Mouse (Mus musculus) cortical plate, adult 2 months (tissue): Measurements from ENCODE around the gene Topbp1. TPM values are rescaled to one million over a fixed set of nuclear protein-coding genes. Genes with fewer than 3 reads are reported as not detected.
A peak's percentile ranks its signal among the peaks of the same experiment; 100 is the strongest.

Source experiments
- H3K27ac ChIP-seq: fragments of 200-500 bp; 2 replicates; pipeline ENCODE4 v1.5.1; 2012; ENCODE audit warnings: low read length, control low read depth, inconsistent platforms; ENCODE audit not compliant: insufficient read depth
- H3K4me1 ChIP-seq: fragments of 200-500 bp; 2 replicates; pipeline ENCODE4 v1.6.1; 2011; ENCODE audit warnings: low read length; ENCODE audit not compliant: control insufficient read depth, insufficient read depth
- H3K4me3 ChIP-seq: fragments of 200-500 bp; 2 replicates; pipeline ENCODE4 v1.5.1; 2011; ENCODE audit warnings: mild to moderate bottlenecking, low read length, control low read depth; ENCODE audit not compliant: insufficient read depth
- CTCF ChIP-seq: fragments of 200-500 bp; IDR thresholded peaks from 2 replicates; pipeline ENCODE4 v1.5.1; 2011; ENCODE audit warnings: mild to moderate bottlenecking, control low read depth, low read length; ENCODE audit not compliant: insufficient read depth; ENCODE audit errors: extremely low read depth
- POLR2A ChIP-seq: fragments of 200-500 bp; IDR thresholded peaks from 2 replicates; pipeline ENCODE4 v1.6.1; 2011; ENCODE audit warnings: mild to moderate bottlenecking, low read length, control low read depth; ENCODE audit not compliant: insufficient read depth; ENCODE audit errors: extremely low read depth
- polyA plus RNA-seq: library from polyadenylated mRNA; depleted of rRNA; stranded (reverse); fragments of >200 nt; gene quantifications from 2 replicates; pipeline ENCODE4 v1.2.3, GENCODE M21; 2012

The Topbp1 gene
- polyA plus RNA-seq, 1 experiment, result 12.2 TPM

DNA sequence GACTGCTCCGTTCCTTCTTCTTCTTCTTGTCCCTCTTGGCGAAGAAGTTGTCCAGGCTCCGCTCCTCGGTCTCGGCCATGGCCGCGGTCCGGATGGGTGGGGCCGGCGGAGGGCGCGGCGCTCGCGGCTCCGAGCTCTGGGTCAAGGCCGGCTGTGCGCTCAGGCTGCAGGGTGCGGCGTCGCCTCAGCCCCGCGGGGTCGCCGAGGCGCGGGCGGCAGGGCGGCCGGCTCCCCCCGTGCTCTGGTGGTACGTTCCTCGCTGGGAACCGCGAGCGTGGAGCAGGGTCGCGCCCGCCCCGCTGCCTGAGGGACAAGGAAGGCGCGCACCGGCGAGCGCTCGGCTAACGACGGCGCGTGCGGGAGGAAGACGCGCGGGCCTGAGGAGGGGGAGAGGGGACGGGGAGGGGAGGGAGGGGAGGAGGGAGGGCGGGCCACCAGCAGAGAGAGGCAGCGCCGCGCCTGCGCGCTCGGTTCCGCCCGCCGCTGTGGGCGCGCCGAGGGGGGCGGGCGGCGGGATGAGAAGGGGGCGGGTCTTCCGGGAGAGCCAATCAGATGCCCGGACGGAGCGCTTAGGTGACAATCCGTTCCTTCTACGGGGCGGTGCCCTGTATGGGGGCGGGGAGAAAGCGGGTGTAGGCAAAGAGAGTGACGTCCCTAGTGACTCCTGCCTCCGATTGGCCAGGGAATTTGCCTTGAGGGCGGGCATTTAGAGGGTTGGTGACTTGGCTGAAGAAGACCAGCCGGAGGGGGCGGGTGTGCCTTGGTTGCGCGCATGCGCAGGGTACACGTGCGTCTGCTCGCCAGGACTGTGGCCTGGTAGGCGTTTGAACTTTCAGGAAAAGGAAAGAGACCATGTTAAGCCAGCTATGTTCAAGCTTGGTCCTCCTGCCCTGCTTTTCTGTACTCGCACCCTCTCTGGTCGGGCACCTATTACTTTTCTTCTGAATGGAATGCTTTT, 60.6 kb downstream of the Topbp1 start, which contains the start of gene Cdv3:
Gene Cdv3, minus strand, starts transcription at position 551 of the 958 bp plus-strand sequence.
- TF ChIP-seq CTCF (no peak), POLR2A (peak; percentile 80)
- peak within 1 kb of the TSS; percentile 97 for H3K4me3 ChIP-seq
- H3K4me1 ChIP-seq, result peaks cover 4% of the 10 kb centered on the region
- peak within 1 kb of the TSS; percentile 99 for H3K27ac ChIP-seq

DNA sequence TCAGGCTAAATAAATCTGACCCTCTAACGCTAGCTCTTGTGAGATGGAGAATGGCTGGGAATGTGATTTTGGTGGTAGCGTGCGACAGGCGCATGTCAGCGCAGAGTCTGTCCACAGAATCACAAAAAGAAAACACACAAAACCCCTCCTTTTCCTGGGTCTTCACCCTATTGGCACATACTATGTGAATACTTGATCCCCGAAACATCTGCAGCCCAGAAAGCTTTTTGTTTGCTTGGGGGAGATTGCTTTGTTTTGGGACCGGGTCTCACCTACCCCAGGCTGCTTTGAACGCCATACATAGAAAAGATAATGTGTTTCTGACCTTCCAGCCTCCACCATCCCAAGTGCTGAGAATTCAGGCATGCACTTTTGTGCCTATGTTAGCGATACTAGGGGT, 61.3 kb downstream of the Topbp1 start:
- H3K27ac ChIP-seq, result 0 out of 2 replicates have a peak overlapping the region, but pooled peaks have one; percentile 29
- TF ChIP-seq POLR2A, result no peak
- TF ChIP-seq CTCF, result no peak
- H3K4me1 ChIP-seq, result peaks cover 4% of the 10 kb centered on the region
- H3K4me3 ChIP-seq, result peak overlapping the region; percentile 26

DNA sequence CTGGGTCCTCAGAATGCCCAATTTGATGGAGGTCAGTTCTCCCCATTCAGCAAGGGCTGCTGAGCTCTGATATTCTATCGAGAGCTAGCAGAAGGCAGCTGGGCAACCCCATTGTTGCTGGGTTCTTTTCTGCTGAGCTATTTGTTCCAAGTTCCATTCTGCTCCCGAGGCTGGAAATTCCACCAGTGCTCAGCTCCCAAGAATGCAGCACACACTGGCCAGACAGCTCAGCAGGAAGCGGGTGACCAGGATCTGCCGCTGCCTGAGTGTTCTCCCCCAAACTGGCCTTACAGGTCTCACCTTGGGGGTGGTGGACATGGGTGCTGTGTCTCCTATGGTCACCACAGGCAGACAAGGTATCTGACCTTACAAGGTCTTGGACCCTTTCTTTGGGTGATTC, 64.9 kb downstream of the Topbp1 start:
- TF ChIP-seq CTCF, result no peak
- H3K4me3 ChIP-seq, result no peak overlapping the region
- H3K27ac ChIP-seq, result no peak overlapping the region
- H3K4me1 ChIP-seq, result peaks cover 1% of the 10 kb centered on the region; the same call in 1 of the 2 replicates

DNA sequence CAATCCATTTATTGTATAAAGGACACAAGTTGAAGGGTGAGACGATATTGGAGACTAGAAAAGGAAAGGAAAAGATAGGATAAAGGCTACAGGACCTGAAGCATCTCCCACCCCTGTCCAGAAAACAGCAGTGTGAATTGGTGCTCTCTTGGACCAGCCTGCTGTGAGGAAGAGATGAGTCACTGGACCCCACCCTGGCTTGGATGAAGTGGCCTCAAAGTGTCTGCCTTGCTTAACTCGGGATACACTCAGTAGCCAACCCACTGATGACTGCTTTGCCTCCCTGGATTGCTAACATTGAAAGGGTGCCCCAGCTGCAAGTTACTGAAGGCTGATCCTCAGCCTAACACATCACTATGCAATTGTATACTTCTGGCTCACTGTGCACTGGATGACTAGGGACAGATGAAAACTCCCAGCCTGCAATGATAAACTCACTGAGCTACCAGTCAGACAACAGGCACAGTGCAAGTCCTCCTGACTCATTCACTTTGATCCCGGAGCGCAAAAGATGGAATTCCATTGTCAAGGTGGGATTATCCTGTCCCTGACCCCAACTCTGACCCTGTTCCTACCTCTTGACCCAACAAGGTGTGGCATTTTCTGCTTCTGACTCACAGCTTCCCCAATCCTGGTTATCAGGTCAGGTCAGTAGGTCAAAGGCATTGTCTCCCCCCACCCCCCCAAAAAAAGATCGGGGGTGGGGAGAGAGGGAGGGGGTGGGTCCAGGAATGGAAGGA, 67.4 kb downstream of the Topbp1 start:
- Histone ChIP-seq H3K4me1 (no peaks in the 10 kb centered on the region), H3K4me3 (no peak overlapping the region), H3K27ac (no peak overlapping the region)
- TF ChIP-seq POLR2A, result no peak
- no peak for TF ChIP-seq CTCF

DNA sequence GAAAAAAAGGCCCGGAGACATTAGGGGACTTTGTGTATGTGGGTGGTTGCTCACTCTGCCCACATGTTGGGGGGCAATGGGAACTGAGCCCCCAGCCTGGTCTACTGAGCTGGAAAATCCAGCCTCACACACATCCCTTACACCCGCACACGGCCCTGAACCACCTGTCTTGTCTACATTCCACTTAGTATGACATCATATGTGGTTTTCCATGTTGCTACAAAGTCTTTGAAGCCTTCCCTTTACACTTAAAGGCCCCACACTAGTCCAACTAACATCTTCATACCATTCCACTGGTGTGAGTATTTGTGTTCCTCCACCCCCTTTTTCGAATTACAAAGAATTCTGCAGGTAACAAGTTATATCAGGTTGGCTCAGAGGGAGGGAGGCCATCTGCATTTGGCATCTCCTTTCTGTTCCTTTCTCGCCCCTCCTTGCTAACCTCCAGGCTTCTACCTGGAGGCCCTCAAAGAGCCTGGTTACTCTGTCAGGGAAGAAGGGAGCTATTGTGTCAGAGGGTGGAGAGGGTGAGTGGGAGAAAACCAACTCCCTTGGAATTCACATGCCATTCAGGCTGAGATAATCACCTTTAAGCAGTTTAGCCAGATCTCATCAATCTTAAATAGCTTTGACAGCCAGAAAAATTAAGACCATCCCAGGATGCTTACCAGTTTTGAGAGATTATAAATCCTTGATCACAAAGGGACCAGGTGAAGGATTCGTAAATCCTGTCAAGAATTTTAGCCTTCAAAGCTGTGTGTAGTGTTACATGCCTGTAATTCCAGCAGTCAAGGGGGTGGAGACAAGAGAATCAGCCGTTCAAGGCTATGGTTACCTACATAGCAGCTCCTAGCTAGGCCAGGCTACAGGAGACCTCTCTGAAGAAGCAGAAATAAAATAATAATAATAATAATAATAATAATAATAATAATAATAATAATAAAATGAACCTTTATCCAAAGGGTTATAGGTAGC, 71.6 kb downstream of the Topbp1 start:
- no peaks in the 10 kb centered on the region for H3K4me1 ChIP-seq
- no peak overlapping the region for H3K27ac ChIP-seq
- TF ChIP-seq POLR2A (no peak), CTCF (no peak)
- no peak overlapping the region for H3K4me3 ChIP-seq

DNA sequence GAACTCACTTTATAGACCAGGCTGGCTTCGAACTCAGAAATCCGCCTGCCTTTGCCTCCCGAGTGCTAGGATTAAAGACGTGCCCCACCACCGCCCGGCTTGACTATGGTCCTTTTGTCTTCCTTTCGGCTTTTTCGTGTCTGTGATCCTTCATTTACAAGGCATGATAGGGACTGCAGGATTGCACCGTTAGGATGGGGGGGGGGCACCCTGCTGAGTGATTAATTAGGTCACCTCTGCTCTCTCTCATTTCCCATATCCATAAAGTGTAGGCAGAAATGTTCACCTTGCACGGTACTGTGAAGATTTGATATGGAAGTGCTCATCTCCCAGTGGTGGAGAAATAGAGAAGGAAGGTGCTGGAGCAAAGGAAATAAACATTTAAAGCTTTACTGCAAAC, 73.7 kb downstream of the Topbp1 start:
- Histone ChIP-seq H3K27ac (no peak overlapping the region), H3K4me1 (no peaks in the 10 kb centered on the region), H3K4me3 (no peak overlapping the region)
- TF ChIP-seq POLR2A (no peak), CTCF (no peak)

DNA sequence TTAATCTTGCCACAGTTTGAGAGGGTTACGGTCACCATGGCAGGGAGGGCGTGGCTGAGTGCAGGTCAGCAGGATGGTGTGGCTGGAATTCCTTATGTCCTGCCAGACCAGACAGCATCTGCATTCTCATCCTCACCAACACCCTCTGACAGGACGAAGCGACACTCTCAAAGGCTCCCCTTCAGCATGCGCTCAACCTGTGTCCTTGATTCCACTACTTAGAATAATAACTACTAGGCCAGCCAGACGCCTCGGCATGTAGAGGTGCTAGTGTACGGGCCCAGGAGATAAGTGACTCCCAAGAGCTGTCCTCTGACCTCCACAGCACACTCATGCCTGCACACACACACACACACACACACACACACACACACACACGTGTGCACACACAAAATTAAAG, 74.2 kb downstream of the Topbp1 start:
- Histone ChIP-seq H3K4me1 (no peaks in the 10 kb centered on the region), H3K4me3 (no peak overlapping the region), H3K27ac (no peak overlapping the region)
- TF ChIP-seq CTCF (no peak), POLR2A (no peak)

DNA sequence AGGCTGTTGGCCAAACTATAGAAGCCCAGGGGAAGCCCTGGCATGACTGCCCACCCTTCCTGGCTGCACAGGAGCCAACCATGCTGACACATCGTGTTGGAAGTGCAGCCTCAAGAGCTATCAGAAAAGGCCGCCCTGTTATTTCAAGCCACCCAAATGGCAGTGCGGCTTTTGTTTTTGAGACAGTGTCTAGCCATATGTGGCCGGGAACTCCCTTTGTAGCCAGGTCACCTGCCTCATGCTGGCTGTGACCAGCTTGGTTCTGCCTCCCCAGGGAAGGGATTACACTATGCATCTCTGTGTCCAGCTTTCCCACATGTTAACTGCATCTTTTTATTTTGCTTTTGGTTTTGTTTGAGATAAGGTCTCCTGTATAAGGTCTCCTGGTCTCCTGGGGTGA, 75.6 kb downstream of the Topbp1 start:
- no peak overlapping the region for H3K27ac ChIP-seq
- H3K4me3 ChIP-seq, result no peak overlapping the region
- no peak for TF ChIP-seq CTCF
- no peak for TF ChIP-seq POLR2A
- H3K4me1 ChIP-seq, result no peaks in the 10 kb centered on the region

DNA sequence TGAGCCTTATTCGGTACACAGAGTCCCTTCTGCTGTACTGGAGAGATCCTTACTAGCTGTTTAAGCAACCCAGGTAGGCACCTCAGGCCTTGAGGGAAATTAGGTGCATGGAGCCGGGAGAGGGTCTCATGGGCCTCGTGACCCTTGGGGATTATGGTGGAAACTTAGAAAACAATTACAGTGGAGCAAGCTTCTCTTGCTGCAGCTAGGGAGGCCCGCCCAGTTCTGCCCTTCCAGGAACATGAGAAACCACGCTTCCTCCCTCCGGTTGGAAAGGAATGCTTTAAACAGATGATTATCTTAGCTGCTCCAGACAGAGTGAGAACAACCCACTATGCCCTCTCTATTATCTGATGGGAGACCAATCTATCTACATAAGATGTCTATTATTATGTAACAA, 78.0 kb downstream of the Topbp1 start:
- Histone ChIP-seq H3K27ac (no peak overlapping the region), H3K4me3 (no peak overlapping the region), H3K4me1 (no peaks in the 10 kb centered on the region)
- TF ChIP-seq CTCF (no peak), POLR2A (no peak)
